Mouse (Mus musculus) liver, embryonic 14.5 days (tissue): ENCODE measurements at regions not wholly inside any gene's neighbourhood (a gene's known extent, or its start where the extent isn't known, plus 50 kb on each side); places are given as distances from the start of the nearest gene placed in this dataset.

Source experiments
- ATAC-seq: fragments of 200-750 bp; cut with Nextera tagmentation; 2 replicates; pipeline ENCODE4 v1.8.0; 2017; ENCODE audit warnings: moderate number of reproducible peaks, mild to moderate bottlenecking, moderate library complexity; ENCODE audit not compliant: insufficient read depth
- DNase-seq, 3 experiments: peaks; one replicate each; pipeline ENCODE4 v3.0.0-alpha.2; 2012 to 2013; ENCODE audit warnings: low read depth in 3 of 3, low spot score in 3 of 3
- H3K27ac ChIP-seq: fragments of 300-500 bp; sonication (generic); 2 replicates; pipeline ENCODE4 v1.5.1; 2014; ENCODE audit warnings: moderate library complexity, mild to moderate bottlenecking, control low read depth, inconsistent platforms
- H3K27me3 ChIP-seq: fragments of 300-500 bp; sonication (generic); 2 replicates; pipeline ENCODE4 v1.6.1; 2014; ENCODE audit warnings: mild to moderate bottlenecking, low read length, moderate library complexity; ENCODE audit not compliant: control insufficient read depth, insufficient read depth
- H3K36me3 ChIP-seq: fragments of 300-500 bp; sonication (generic); replicated peaks from 2 replicates; pipeline ENCODE4 v1.6.1; 2014; ENCODE audit warnings: low read depth; ENCODE audit not compliant: control insufficient read depth, insufficient read depth
- H3K4me1 ChIP-seq, 2 experiments: fragments of 200-500 bp in 1 of 2; fragments of 300-500 bp in 1 of 2; sonication (generic) in 1 of 2; replicated peaks; 2 replicates each; pipeline ENCODE4 v1.6.1; 2012 to 2014; ENCODE audit warnings: antibody characterized with exemption in 1 of 2, inconsistent platforms in 1 of 2, low read length in 1 of 2; ENCODE audit not compliant: control insufficient read depth in 2 of 2, insufficient read depth in 2 of 2
- H3K4me2 ChIP-seq: fragments of 300-500 bp; sonication (generic); 2 replicates; pipeline ENCODE4 v1.6.1; 2014; ENCODE audit warnings: low read depth, mild to moderate bottlenecking, control low read depth, moderate library complexity
- H3K4me3 ChIP-seq, 2 experiments: fragments of 200-500 bp in 1 of 2; fragments of 300-500 bp in 1 of 2; sonication (generic) in 1 of 2; 2 replicates each; pipeline ENCODE4 v1.5.1; 2012 to 2014; ENCODE audit warnings: low read depth in 2 of 2, low read length in 2 of 2, mild to moderate bottlenecking in 2 of 2, control low read depth in 1 of 2, inconsistent platforms in 1 of 2, moderate library complexity in 1 of 2; ENCODE audit not compliant: insufficient read depth in 1 of 2
- H3K9ac ChIP-seq: fragments of 300-500 bp; sonication (generic); replicated peaks from 2 replicates; pipeline ENCODE4 v1.6.1; 2014; ENCODE audit warnings: mild to moderate bottlenecking, control low read depth, moderate library complexity
- H3K9me3 ChIP-seq: fragments of 300-500 bp; sonication (generic); 2 replicates; pipeline ENCODE4 v1.6.1; 2016; ENCODE audit warnings: low read length, mixed read lengths; ENCODE audit not compliant: control insufficient read depth
- CTCF ChIP-seq: IDR thresholded peaks from 2 replicates; pipeline ENCODE4 v1.5.1; 2016; ENCODE audit warnings: antibody characterized with exemption, low read depth, control low read depth
- EP300 ChIP-seq: IDR thresholded peaks from 2 replicates; pipeline ENCODE4 v1.6.1; 2016; ENCODE audit warnings: antibody characterized with exemption, low read depth
- WGBS: fragments of 180-500 bp; shearing (Covaris S2); extraction: QIAGEN DNeasy Blood & Tissue Kit; methylation state at CpG from one replicate; pipeline ENCODE4 v1.1.7; 2014; ENCODE audit not compliant: insufficient replicate concordance; 5-methylcytosine and 5-hydroxymethylcytosine counted together

DNA sequence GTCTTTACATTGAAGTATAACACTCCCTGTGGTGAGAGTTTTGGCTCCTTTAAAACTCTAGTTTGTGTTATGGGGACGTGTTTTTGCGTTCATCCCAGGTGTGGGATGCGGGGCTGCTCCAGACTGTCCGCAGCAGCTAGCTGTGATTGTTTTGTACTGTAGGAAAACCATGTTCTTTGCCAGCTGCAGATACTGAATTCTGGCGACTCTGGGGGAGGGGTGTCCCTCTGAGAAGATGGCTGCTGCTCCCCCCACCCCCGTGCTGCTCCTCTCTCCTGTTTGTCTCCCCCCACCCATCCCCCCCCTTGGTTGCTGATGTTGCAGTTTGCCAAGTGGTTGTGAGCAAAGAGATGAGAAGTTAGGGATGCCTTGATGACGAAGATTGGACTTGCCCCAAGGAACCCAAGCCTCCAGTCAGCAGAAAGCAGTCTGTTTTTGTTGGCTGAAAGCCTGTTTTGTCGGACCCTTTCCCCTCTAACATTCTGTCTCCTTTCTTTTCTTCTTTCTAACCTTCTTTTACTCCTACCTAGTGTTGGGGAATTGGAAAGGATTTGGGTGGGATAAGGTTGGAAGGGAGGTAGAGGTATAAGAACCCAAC, 107.4 kb upstream of the Zfp507 start:
- Histone ChIP-seq H3K4me2 (no peak overlapping the region), H3K9me3 (no peaks in the 10 kb centered on the region), H3K27me3 (no peaks in the 10 kb centered on the region), H3K27ac (no peak overlapping the region), H3K4me1 (no peaks in the 10 kb centered on the region), H3K9ac (no peak overlapping the region), H3K4me3 (no peak overlapping the region), H3K36me3 (no peaks in the 10 kb centered on the region)
- ATAC-seq (no peak), DNase-seq (no peak)
- WGBS = 43% methylated on average over 8 of the region's 8 CpGs
- no peak for TF ChIP-seq CTCF
- TF ChIP-seq EP300 = no peak

DNA sequence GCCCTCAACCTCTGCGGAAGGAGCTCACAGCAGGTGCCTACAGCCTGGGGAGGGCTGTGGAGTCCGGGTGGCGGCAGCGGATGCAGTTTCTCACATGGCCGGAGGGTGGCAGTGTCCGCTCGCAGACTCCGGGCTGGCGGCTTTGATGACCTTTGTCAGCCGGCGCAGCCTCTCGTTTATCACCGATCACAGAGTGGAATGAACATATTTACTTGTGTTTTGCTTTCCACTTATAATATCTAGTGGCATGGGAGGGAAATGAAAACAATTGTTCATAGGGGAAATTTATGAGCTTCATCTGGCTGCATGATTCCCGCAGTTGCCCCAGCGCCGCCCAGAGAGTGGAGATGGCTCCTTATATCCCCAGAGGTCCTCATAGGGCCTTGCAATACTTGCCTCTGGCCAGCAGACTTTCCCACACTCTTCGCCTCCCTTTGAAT, 99.2 kb upstream of the Zfp507 start:
- no peak overlapping the region for H3K27ac ChIP-seq
- ATAC-seq = no peak
- no peaks in the 10 kb centered on the region for H3K4me1 ChIP-seq
- H3K36me3 ChIP-seq = no peaks in the 10 kb centered on the region
- peak; percentile 88 for TF ChIP-seq CTCF
- TF ChIP-seq EP300 = no peak
- WGBS = 5% methylated on average over 17 of the region's 17 CpGs
- no peak for DNase-seq
- no peak overlapping the region for H3K4me2 ChIP-seq
- no peaks in the 10 kb centered on the region for H3K9me3 ChIP-seq
- no peak overlapping the region for H3K9ac ChIP-seq
- H3K4me3 ChIP-seq = no peak overlapping the region
- no peaks in the 10 kb centered on the region for H3K27me3 ChIP-seq

DNA sequence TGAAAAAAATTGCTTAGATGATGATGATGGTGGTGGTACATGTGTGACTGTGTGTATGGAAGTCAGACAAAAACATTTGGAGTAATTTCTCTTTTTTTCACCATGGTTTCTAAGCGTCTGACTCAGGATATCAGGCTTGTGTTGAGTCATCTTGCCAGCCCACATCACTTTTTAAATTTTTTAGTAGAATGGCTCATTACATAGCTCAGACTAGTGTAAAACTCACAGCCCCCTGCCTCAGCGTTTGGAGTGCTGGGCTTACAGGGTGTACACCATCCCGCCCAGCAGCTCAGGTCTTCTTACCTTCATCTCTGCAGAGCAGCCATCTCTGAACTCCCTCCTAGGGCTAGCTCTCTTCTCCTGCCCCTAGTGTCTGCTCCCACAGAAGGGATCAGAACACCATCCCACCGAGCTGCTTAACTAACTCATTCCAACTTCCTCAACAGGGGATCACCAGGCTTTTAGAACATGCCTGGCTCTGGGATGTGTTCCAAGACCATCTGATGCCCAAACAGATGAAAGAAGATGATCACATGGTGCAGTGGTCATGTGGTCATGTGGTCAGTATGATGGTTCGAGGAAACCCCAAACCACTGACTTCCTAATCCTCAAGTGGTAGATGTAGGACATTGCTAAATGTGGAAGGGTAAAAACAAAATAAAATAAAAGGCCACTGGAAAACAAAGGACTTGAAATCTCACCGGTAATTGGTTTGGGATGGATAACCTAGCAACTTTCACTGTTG, 96.1 kb upstream of the Zfp507 start:
- Histone ChIP-seq H3K27me3 (no peaks in the 10 kb centered on the region), H3K9me3 (no peaks in the 10 kb centered on the region), H3K4me2 (no peak overlapping the region), H3K27ac (no peak overlapping the region), H3K9ac (no peak overlapping the region), H3K4me1 (no peaks in the 10 kb centered on the region), H3K36me3 (no peaks in the 10 kb centered on the region), H3K4me3 (no peak overlapping the region)
- 50% methylated on average over 6 of the region's 6 CpGs for WGBS
- no peak for ATAC-seq
- DNase-seq = no peak
- TF ChIP-seq CTCF (no peak), EP300 (no peak)

DNA sequence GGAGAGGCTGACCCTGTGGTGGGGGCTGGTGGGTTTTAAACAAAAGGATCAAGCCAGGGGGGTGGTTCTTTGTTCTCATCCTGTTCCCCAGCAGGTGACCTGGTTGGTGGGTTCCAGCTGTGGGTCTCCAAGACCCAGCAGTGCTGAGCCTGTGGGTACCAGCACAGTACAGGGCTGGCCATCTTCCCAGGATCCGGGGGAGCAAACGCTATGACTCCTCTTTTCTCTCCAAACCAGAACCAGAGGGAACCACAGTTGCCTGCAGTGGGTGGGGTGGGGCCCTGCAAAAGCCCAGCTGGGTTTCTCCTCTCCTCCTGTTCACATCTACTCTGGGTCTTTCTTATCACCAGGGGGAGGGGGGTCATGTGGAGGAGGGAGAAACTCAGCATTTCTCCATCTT, 90.5 kb upstream of the Zfp507 start:
- Histone ChIP-seq H3K27ac (no peak overlapping the region), H3K36me3 (no peaks in the 10 kb centered on the region), H3K4me3 (no peak overlapping the region), H3K4me2 (no peak overlapping the region), H3K4me1 (no peaks in the 10 kb centered on the region), H3K9me3 (no peaks in the 10 kb centered on the region), H3K9ac (no peak overlapping the region), H3K27me3 (no peaks in the 10 kb centered on the region)
- no peak for ATAC-seq
- DNase-seq = no peak
- no peak for TF ChIP-seq EP300
- no peak for TF ChIP-seq CTCF
- WGBS = 35% methylated on average over 2 of the region's 2 CpGs

DNA sequence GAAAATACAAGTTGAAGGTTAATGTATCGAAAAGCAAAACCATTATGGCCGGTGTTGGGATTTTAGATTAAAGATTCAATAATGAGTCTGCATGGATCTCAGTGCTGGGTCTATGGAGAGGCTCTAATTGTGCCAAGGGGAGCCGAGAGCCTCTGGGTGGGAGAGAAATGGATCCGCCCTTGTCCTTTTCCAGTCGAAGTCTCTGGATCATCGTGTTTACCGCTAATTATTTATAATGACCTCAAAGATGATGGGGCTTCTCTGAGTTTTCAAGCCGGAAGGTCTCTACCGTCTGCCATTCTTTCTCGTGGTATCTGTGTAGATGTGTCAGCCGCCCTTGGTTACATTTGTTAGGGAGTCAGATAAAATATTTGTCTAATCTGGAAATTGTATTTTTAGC, 83.2 kb upstream of the Zfp507 start:
- H3K27ac ChIP-seq = no peak overlapping the region
- DNase-seq (no peak), ATAC-seq (no peak)
- no peak overlapping the region for H3K9ac ChIP-seq
- no peak overlapping the region for H3K4me3 ChIP-seq
- no peak overlapping the region for H3K4me2 ChIP-seq
- H3K27me3 ChIP-seq = no peaks in the 10 kb centered on the region
- WGBS = 81% methylated on average over 11 of the region's 11 CpGs
- TF ChIP-seq CTCF (no peak), EP300 (no peak)
- no peaks in the 10 kb centered on the region for H3K36me3 ChIP-seq
- no peaks in the 10 kb centered on the region for H3K9me3 ChIP-seq
- no peaks in the 10 kb centered on the region for H3K4me1 ChIP-seq
